Mouse (Mus musculus) heart, postnatal 4 days (tissue): ENCODE results near the gene Rrp36. TPM values are rescaled to one million over a fixed set of nuclear protein-coding genes. Genes with fewer than 3 reads are reported as not detected.

ENCODE experiments used
- total RNA-seq, 2 experiments: library from RNA; stranded (reverse); gene quantifications; 2 replicates each; pipeline ENCODE4 v1.2.3; 2021

The Rrp36 gene
- total RNA-seq, 2 experiments from 2014 or later, result 16.7 TPM

Other genes starting within 250 kb of the Rrp36 start
- under 1 TPM; 0.36 to 0.52 TPM for gene Crip3, start 245.4 kb downstream of the Rrp36 start, total RNA-seq
- not detected for gene Slc22a7, start 235.9 kb downstream of the Rrp36 start, total RNA-seq
- under 1 TPM; 0.33 to 0.45 TPM for gene Ttbk1, start 186.7 kb downstream of the Rrp36 start, total RNA-seq
- gene Dnph1, start 177.6 kb downstream of the Rrp36 start, total RNA-seq, result 10 to 100 TPM in 1 of 2 experiments, 1 to 10 TPM in 1; 9.5 to 10.2 TPM
- 10 to 100 TPM; 12.0 to 12.6 TPM for gene Cul9, start 128.0 kb downstream of the Rrp36 start, total RNA-seq
- gene Srf, start 118.2 kb downstream of the Rrp36 start, total RNA-seq, result 100 to 1,000 TPM; 184 to 210 TPM
- 10 to 100 TPM; 34.8 to 36.2 TPM for gene Ptk7, start 44.8 kb downstream of the Rrp36 start, total RNA-seq
- gene Klc4, start 28.3 kb downstream of the Rrp36 start, total RNA-seq, result 10 to 100 TPM; 18.9 TPM
- gene Mrpl2, start 28.1 kb downstream of the Rrp36 start, total RNA-seq, result 100 to 1,000 TPM; 107 to 109 TPM
- gene Cul7, start 24.0 kb downstream of the Rrp36 start, total RNA-seq, result 10 to 100 TPM; 65.5 to 66.6 TPM
- gene Mea1, start 4.4 kb upstream of the Rrp36 start, total RNA-seq, result 10 to 100 TPM; 62.9 to 66.8 TPM
- gene Klhdc3, start 6.6 kb upstream of the Rrp36 start, total RNA-seq, result 100 to 1,000 TPM; 138 to 140 TPM
- 10 to 100 TPM; 41.5 to 42.9 TPM for gene Ppp2r5d, start 30.8 kb upstream of the Rrp36 start, total RNA-seq
- 10 to 100 TPM; 12.0 to 14.4 TPM for gene Pex6, start 37.1 kb upstream of the Rrp36 start, total RNA-seq
- gene Gnmt, start 54.8 kb upstream of the Rrp36 start, total RNA-seq, result under 1 TPM; 0.55 to 0.74 TPM
- 10 to 100 TPM; 29.4 to 29.7 TPM for gene Cnpy3, start 77.9 kb upstream of the Rrp36 start, total RNA-seq
- gene Ptcra, start 89.4 kb upstream of the Rrp36 start, total RNA-seq, result not detected
- 10 to 100 TPM; 28.6 to 29.9 TPM for gene 2310039H08Rik, start 98.3 kb upstream of the Rrp36 start, total RNA-seq
- gene Rpl7l1, start 108.3 kb upstream of the Rrp36 start, total RNA-seq, result 10 to 100 TPM; 69.6 to 71.9 TPM
- gene Bicral, start 184.1 kb upstream of the Rrp36 start, total RNA-seq, result 10 to 100 TPM; 11.8 to 14.0 TPM
- 10 to 100 TPM; 23.5 to 26.2 TPM for gene Tbcc, start 216.3 kb upstream of the Rrp36 start, total RNA-seq
- gene Prph2, start 236.1 kb upstream of the Rrp36 start, total RNA-seq, result not detected